Mouse (Mus musculus) hindbrain, embryonic 16.5 days (tissue): ENCODE data around the gene Gm12258. TPM values are rescaled to one million over a fixed set of nuclear protein-coding genes. Genes with fewer than 3 reads are reported as not detected.
A peak's percentile ranks its signal among the peaks of the same experiment; 100 is the strongest.
"Not testable (repeated sequence)": the region's sequence is repeated elsewhere in the genome, so short reads cannot be mapped to it uniquely, and the experiment has no call there.

ENCODE experiments used
- ATAC-seq: fragments of 200-750 bp; cut with Nextera tagmentation; 2 replicates; pipeline ENCODE4 v1.8.0; 2017; ENCODE audit warnings: moderate TSS enrichment, moderate library complexity
- H3K27ac ChIP-seq: fragments of 300-500 bp; sonication (generic); 2 replicates; pipeline ENCODE4 v1.5.1; 2014; ENCODE audit warnings: low read depth, mild to moderate bottlenecking, control low read depth, low read length, moderate library complexity
- H3K27me3 ChIP-seq: fragments of 300-500 bp; sonication (generic); replicated peaks from 2 replicates; pipeline ENCODE4 v1.6.1; 2014; ENCODE audit warnings: low read length; ENCODE audit not compliant: control insufficient read depth, insufficient read depth
- H3K36me3 ChIP-seq: fragments of 300-500 bp; sonication (generic); 2 replicates; pipeline ENCODE4 v1.6.1; 2014; ENCODE audit warnings: mild to moderate bottlenecking, low read length, moderate library complexity, mixed read lengths; ENCODE audit not compliant: control insufficient read depth, insufficient read depth
- H3K4me1 ChIP-seq: fragments of 300-500 bp; sonication (generic); 2 replicates; pipeline ENCODE4 v1.6.1; 2014; ENCODE audit warnings: low read depth, low read length; ENCODE audit not compliant: control insufficient read depth, insufficient read depth
- H3K4me2 ChIP-seq: fragments of 300-500 bp; sonication (generic); 2 replicates; pipeline ENCODE4 v1.6.1; 2014; ENCODE audit warnings: mild to moderate bottlenecking, low read length, control low read depth, moderate library complexity
- H3K4me3 ChIP-seq: fragments of 300-500 bp; sonication (generic); 2 replicates; pipeline ENCODE4 v1.5.1; 2014; ENCODE audit warnings: mild to moderate bottlenecking, low read length, control low read depth, moderate library complexity
- H3K9ac ChIP-seq: fragments of 300-500 bp; sonication (generic); 2 replicates; pipeline ENCODE4 v1.6.1; 2014; ENCODE audit warnings: low read depth, mild to moderate bottlenecking, control low read depth, low read length, moderate library complexity
- H3K9me3 ChIP-seq: fragments of 300-500 bp; sonication (generic); 2 replicates; pipeline ENCODE4 v1.6.1; 2014; ENCODE audit warnings: mild to moderate bottlenecking, low read length, moderate library complexity; ENCODE audit not compliant: control insufficient read depth
- WGBS: fragments of 180-500 bp; shearing (Covaris S2); extraction: QIAGEN DNeasy Blood & Tissue Kit; methylation state at CpG from one replicate; pipeline ENCODE4 v1.1.7; 2014; 5-methylcytosine and 5-hydroxymethylcytosine counted together
- polyA plus RNA-seq: library from polyadenylated mRNA; unstranded; fragments of >200 nt; fragmentation: Nextera tagmentation; extraction: Ambion mirVana; gene quantifications from 2 replicates; pipeline ENCODE4 v1.2.1, GENCODE M21; 2015

Gm12258 gene
- polyA plus RNA-seq, 1 experiment from 2014 or later: 19.8 TPM

DNA sequence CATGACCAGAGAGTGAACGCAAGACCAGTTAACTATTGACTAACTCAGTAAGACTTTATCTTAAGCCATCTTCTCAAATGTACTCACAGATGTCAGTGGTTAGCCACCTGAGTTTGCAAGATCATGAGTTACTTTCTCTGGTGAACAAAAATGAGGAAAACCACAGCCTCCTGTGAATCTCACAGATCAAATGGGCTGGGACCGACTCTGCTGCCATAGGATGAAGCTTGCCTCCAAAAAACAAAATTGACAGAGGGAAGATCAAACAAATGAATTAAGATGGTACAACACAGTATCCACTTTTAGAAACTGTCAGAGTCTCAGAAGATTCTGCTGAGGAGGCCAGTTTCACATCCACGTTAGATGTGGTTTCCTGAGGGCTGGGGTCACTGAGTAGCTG is 17.2 kb upstream of the Gm12258 start:
- no peaks in the 10 kb centered on the region for H3K4me1 ChIP-seq
- 83% methylated on average over 3 of the region's 3 CpGs for WGBS
- H3K4me2 ChIP-seq: no peak overlapping the region
- no peaks in the 10 kb centered on the region for H3K36me3 ChIP-seq
- no peak overlapping the region for H3K27ac ChIP-seq
- ATAC-seq: no peak
- H3K9me3 ChIP-seq: no peaks in the 10 kb centered on the region
- no peak overlapping the region for H3K9ac ChIP-seq
- no peak overlapping the region for H3K4me3 ChIP-seq
- H3K27me3 ChIP-seq: no peaks in the 10 kb centered on the region

- H3K9me3 ChIP-seq, H3K9ac ChIP-seq, H3K4me2 ChIP-seq, H3K27me3 ChIP-seq, ATAC-seq, H3K36me3 ChIP-seq, H3K27ac ChIP-seq, H3K4me1 ChIP-seq, H3K4me3 ChIP-seq: not testable (repeated sequence)
- 82% methylated on average over 2 of the region's 3 CpGs for WGBS
Observed at GRCm38 (mm10) chr11:58832541-58832940, 14.4 kb upstream of the Gm12258 start.

- H3K27me3 ChIP-seq, H3K4me1 ChIP-seq, H3K27ac ChIP-seq, H3K9me3 ChIP-seq, H3K36me3 ChIP-seq, ATAC-seq, H3K4me2 ChIP-seq, H3K9ac ChIP-seq, H3K4me3 ChIP-seq: not testable (repeated sequence)
Observed at GRCm38 (mm10) chr11:58838951-58839350, 8.0 kb upstream of the Gm12258 start, which contains the start of gene Olfr311. Olfr311 (plus strand) TSS chr11:58839251.

- Histone ChIP-seq H3K9me3 (no peaks in the 10 kb centered on the region), H3K4me3 (peak overlapping the region; percentile 74), H3K27ac (peak overlapping the region; percentile 85), H3K36me3 (peaks cover 19% of the 10 kb centered on the region), H3K9ac (peak overlapping the region; percentile 86), H3K27me3 (no peaks in the 10 kb centered on the region), H3K4me2 (peak overlapping the region; percentile 55), H3K4me1 (peaks cover 5% of the 10 kb centered on the region)
- WGBS: 49% methylated on average over 9 of the region's 9 CpGs
- ATAC-seq: peak; percentile 1; the same call in 1 of the 2 replicates
Observed at GRCm38 (mm10) chr11:58847636-58848035, 678 bp downstream of the Gm12258 start.

DNA sequence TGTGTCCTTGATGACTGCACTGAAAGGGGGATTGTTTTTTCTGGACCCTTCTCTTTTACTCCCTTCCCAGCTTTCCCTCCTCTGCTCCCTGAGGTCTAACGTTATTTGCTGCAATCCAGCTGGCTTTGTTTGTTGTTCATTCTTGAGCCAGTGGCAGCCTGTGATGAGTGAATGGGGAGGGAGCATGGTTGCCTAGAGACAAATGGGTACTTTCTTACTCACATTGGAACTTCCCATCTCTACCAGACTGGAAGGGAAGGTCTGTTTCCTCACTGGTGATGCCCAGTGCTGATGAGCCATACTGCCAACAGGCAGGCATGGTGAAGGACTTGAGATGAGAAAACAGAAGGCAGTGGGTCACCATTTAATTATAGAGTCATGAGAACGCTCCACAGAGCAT is 2.8 kb downstream of the Gm12258 start:
- H3K36me3 ChIP-seq: peaks cover 24% of the 10 kb centered on the region
- H3K9me3 ChIP-seq: no peaks in the 10 kb centered on the region
- peaks cover 5% of the 10 kb centered on the region for H3K4me1 ChIP-seq
- no peak overlapping the region for H3K9ac ChIP-seq
- no peaks in the 10 kb centered on the region for H3K27me3 ChIP-seq
- no peak overlapping the region for H3K4me2 ChIP-seq
- no peak for ATAC-seq
- H3K27ac ChIP-seq: no peak overlapping the region
- no peak overlapping the region for H3K4me3 ChIP-seq
- WGBS: 68% methylated on average over 2 of the region's 2 CpGs

DNA sequence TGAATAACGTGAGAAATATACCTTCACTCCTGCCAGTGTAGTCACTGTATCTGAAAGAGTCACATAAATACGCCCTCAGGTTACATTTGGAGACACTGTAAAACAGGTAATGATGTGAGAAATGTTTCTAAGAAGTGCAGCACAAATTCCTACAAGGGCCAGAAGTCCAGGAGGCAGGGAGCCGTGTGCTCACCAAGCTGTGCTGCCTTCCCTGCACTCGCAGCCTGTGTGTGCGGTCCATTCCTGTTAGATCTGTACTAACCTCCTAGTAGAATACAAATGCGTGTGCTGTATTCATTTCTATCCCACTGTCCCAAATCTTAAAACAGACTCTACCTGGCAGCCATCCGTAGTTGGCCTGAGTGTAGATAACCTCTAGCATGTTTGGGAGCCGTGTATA is 13.8 kb downstream of the Gm12258 start:
- Histone ChIP-seq H3K4me1 (no peaks in the 10 kb centered on the region), H3K4me3 (no peak overlapping the region), H3K27ac (no peak overlapping the region), H3K36me3 (peaks cover 47% of the 10 kb centered on the region), H3K27me3 (no peaks in the 10 kb centered on the region), H3K4me2 (no peak overlapping the region), H3K9ac (no peak overlapping the region), H3K9me3 (peaks cover 17% of the 10 kb centered on the region)
- 97% methylated on average over 8 of the region's 8 CpGs for WGBS
- ATAC-seq: no peak

GRCm38 (mm10) chr11:58867039-58867953 is 20.3 kb downstream of the Gm12258 start, which contains the start of gene 2810021J22Rik:
2810021J22Rik (plus strand) TSS chr11:58867216.
- peak within 1 kb of the TSS; percentile 86 for H3K9ac ChIP-seq
- 4% methylated on average over 37 of the region's 37 CpGs for WGBS

DNA sequence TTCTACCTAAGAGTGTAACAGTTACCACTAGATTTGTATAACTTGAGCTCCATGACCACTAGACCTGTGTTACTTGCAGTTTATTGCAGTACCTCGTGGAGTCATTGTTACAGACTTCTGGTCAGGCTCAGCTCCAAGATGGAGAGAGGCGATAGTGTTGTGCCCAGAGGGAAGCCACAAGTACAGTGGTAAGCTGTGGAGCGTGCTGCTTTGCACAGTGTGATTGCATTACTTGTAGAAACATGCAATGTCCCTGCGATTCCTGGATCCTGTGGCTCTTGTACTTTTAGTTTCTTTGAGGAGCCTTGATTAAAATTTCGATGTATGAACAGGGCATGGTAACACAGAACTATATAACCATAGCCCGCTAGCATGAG is 21.0 kb downstream of the Gm12258 start:
- Histone ChIP-seq H3K9ac (peak overlapping the region; percentile 86; the same call in 1 of the 2 replicates), H3K4me3 (peak overlapping the region; percentile 70), H3K4me2 (peak overlapping the region; percentile 65), H3K4me1 (peaks cover 4% of the 10 kb centered on the region; the same call in 1 of the 2 replicates), H3K27ac (no peak overlapping the region), H3K27me3 (no peaks in the 10 kb centered on the region), H3K9me3 (no peaks in the 10 kb centered on the region), H3K36me3 (peaks cover 15% of the 10 kb centered on the region; the same call in 1 of the 2 replicates)
- WGBS: 78% methylated on average over 6 of the region's 6 CpGs
- ATAC-seq: peak; percentile 5; the same call in 1 of the 2 replicates

More at GRCm38 (mm10) chr11:58867039-58867953, 20.3 kb downstream of the Gm12258 start, which contains the start of gene 2810021J22Rik:
- H3K27ac ChIP-seq: peak within 1 kb of the TSS; percentile 87
- H3K4me2 ChIP-seq: peak within 1 kb of the TSS; percentile 65
- H3K27me3 ChIP-seq: no peaks in the 10 kb centered on the region
- peaks cover 15% of the 10 kb centered on the region; the same call in 1 of the 2 replicates for H3K36me3 ChIP-seq
- H3K9me3 ChIP-seq: no peaks in the 10 kb centered on the region
- ATAC-seq: peak; percentile 94
- H3K4me3 ChIP-seq: peak within 1 kb of the TSS; percentile 70
- H3K4me1 ChIP-seq: peaks cover 4% of the 10 kb centered on the region; the same call in 1 of the 2 replicates

GRCm38 (mm10) chr11:58870961-58871360 is 24.0 kb downstream of the Gm12258 start:
- H3K27ac ChIP-seq: no peak overlapping the region
- H3K4me1 ChIP-seq: peaks cover 4% of the 10 kb centered on the region; the same call in 1 of the 2 replicates
- H3K4me2 ChIP-seq: no peak overlapping the region
- no peak for ATAC-seq
- no peaks in the 10 kb centered on the region for H3K9me3 ChIP-seq
- WGBS: 94% methylated on average over 4 of the region's 4 CpGs
- H3K9ac ChIP-seq: no peak overlapping the region
- no peak overlapping the region for H3K4me3 ChIP-seq
- peaks cover 18% of the 10 kb centered on the region; the same call in 1 of the 2 replicates for H3K36me3 ChIP-seq
- H3K27me3 ChIP-seq: no peaks in the 10 kb centered on the region
